Mouse (Mus musculus): ENCODE data around the gene Sema6d. TPM values are rescaled to one million over a fixed set of nuclear protein-coding genes. Genes with fewer than 3 reads are reported as not detected.

The Sema6d gene
- polyA plus RNA-seq, 1 experiment from 2014 or later, result 3.6 TPM

DNA sequence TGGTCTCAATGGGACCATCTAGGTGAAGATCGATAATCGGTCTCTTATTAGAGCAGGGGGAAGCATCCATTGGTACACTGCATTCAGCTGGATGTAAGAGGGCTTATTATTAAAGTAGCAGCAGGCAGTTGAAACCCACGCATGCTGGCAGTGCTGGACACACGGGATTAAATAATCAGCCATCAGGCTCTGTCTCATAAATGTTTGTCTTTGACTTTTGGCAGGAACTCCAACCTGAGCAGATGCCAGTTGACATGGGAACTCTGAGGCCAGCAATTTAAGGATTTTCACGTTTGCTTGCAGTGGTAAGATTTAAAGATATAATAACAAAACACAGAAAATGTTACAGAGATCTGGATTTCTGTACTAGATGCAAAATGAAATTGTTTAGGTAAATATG, 208.6 kb downstream of the Sema6d start:
- Histone ChIP-seq H3K4me2 (ENCODE audit: low read depth, low read length) (no peak overlapping the region), H3K36me3 (replicated peaks; ENCODE audit: insufficient read depth, low read length) (no peaks in the 10 kb centered on the region), H3K4me1 (ENCODE audit: insufficient read depth) (no peaks in the 10 kb centered on the region), H3K27ac (ENCODE audit: low read depth) (no peak overlapping the region), H3K27me3 (ENCODE audit: insufficient read depth, low read length) (no peaks in the 10 kb centered on the region), H3K4me3 (ENCODE audit: low read depth, low read length) (no peak overlapping the region), H3K9me3 (ENCODE audit: low read length) (no peaks in the 10 kb centered on the region), H3K9ac (replicated peaks) (no peak overlapping the region)
- DNase-seq, result no peak
- no peak for TF ChIP-seq CTCF (IDR thresholded peaks at IDR 0.05; ENCODE audit: low read depth)
- TF ChIP-seq EP300 (IDR thresholded peaks at IDR 0.05; ENCODE audit: low read depth), result no peak
- ATAC-seq, result no peak
- 51% methylated on average over 5 of the region's 5 CpGs for whole genome bisulfite sequencing (ENCODE audit: insufficient replicate concordance)

DNA sequence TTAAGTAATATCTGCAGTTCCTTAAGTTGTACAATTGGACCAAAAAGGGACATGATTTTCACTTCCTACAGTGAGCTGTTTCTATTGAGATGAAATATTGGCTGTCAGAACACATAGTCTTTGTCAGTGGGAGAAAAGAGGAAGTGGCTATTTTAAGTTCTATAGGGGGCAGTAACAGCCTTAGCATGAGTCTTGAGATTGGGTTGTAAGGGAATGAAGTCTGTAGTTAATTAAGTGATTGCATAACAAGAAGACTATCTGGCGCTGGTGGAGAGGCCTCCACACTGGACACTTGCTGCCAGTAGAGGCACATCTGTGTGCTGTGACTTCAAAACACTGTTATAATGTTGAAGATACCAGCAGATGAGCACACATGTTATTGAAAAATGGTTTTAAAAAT, 209.1 kb downstream of the Sema6d start:
- H3K4me2 ChIP-seq (ENCODE audit: low read depth, low read length), result no peak overlapping the region
- no peaks in the 10 kb centered on the region for H3K36me3 ChIP-seq (replicated peaks; ENCODE audit: insufficient read depth, low read length)
- DNase-seq (no peak), ATAC-seq (peak; percentile 36; the same call in 1 of the 2 replicates)
- H3K9ac ChIP-seq (replicated peaks), result no peak overlapping the region
- H3K9me3 ChIP-seq (ENCODE audit: low read length), result no peaks in the 10 kb centered on the region
- H3K27me3 ChIP-seq (ENCODE audit: insufficient read depth, low read length), result no peaks in the 10 kb centered on the region
- 23% methylated on average over 1 of the region's 1 CpGs for WGBS (ENCODE audit: insufficient replicate concordance)
- H3K4me1 ChIP-seq (ENCODE audit: insufficient read depth), result no peaks in the 10 kb centered on the region
- TF ChIP-seq EP300 (IDR thresholded peaks at IDR 0.05; ENCODE audit: low read depth), result no peak
- peak; percentile 51 for TF ChIP-seq CTCF (IDR thresholded peaks at IDR 0.05; ENCODE audit: low read depth)
- no peak overlapping the region for H3K27ac ChIP-seq (ENCODE audit: low read depth)
- H3K4me3 ChIP-seq (ENCODE audit: low read depth, low read length), result no peak overlapping the region

- Histone ChIP-seq H3K4me3 (ENCODE audit: low read depth, low read length) (no peak overlapping the region), H3K4me2 (ENCODE audit: low read depth, low read length) (no peak overlapping the region), H3K4me1 (ENCODE audit: insufficient read depth) (no peaks in the 10 kb centered on the region), H3K9ac (replicated peaks) (no peak overlapping the region), H3K27me3 (ENCODE audit: insufficient read depth, low read length) (no peaks in the 10 kb centered on the region), H3K36me3 (replicated peaks; ENCODE audit: insufficient read depth, low read length) (no peaks in the 10 kb centered on the region), H3K9me3 (ENCODE audit: low read length) (no peaks in the 10 kb centered on the region), H3K27ac (ENCODE audit: low read depth) (no peak overlapping the region)
- ATAC-seq, result no peak
- TF ChIP-seq EP300 (IDR thresholded peaks at IDR 0.05; ENCODE audit: low read depth) (no peak), CTCF (IDR thresholded peaks at IDR 0.05; ENCODE audit: low read depth) (no peak)
- 52% methylated on average over 2 of the region's 2 CpGs for WGBS (ENCODE audit: insufficient replicate concordance)
- DNase-seq, result no peak
Observed at GRCm38 (mm10) chr2:124308605-124309004, 218.8 kb downstream of the Sema6d start.

DNA sequence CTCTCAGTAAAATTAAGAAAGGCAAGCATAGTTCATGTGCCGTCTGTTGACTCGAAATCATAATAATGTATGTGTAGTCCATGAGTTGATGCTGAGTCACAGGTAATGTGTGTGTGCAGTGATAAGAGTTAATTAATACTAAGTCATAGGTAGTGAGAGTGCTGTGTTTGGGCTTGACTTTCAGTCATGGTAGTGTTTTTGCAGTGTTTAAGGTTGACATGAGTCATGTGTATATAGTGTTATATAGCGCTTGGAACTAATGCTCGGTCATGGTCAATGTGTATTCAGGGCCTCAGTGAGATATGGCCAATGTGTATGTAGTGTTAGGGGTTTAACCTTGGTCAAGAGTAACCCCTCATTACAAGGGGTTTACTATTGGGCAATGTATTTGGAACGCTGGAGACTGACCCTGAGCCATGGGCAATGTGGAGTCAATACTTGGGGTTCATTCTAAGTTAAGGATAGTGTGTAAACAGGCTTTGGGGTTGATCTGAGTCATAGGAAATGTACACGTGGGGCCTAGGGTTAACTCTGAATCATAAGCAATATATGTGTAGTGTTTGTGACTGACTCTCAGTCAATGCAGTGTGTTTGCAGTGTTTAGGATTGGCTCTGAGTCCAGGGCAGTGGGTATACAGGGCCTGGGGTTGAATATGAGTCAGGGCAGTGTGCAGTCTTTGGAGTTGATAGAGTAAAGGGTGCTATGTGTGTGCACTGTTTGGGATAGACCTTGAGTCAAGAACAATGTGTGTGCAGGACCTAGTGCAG, 219.8 kb downstream of the Sema6d start:
- Histone ChIP-seq H3K27me3 (ENCODE audit: insufficient read depth, low read length) (no peaks in the 10 kb centered on the region), H3K4me3 (ENCODE audit: low read depth, low read length) (no peak overlapping the region), H3K4me1 (ENCODE audit: insufficient read depth) (no peaks in the 10 kb centered on the region), H3K36me3 (replicated peaks; ENCODE audit: insufficient read depth, low read length) (no peaks in the 10 kb centered on the region), H3K27ac (ENCODE audit: low read depth) (no peak overlapping the region), H3K9ac (replicated peaks) (no peak overlapping the region), H3K4me2 (ENCODE audit: low read depth, low read length) (no peak overlapping the region), H3K9me3 (ENCODE audit: low read length) (no peaks in the 10 kb centered on the region)
- TF ChIP-seq EP300 (IDR thresholded peaks at IDR 0.05; ENCODE audit: low read depth), result no peak
- no peak for TF ChIP-seq CTCF (IDR thresholded peaks at IDR 0.05; ENCODE audit: low read depth)
- ATAC-seq, result no peak
- 78% methylated on average over 6 of the region's 6 CpGs for WGBS (ENCODE audit: insufficient replicate concordance)
- no peak for DNase-seq

- H3K4me2 ChIP-seq (ENCODE audit: low read depth, low read length), result no peak overlapping the region
- H3K9ac ChIP-seq (replicated peaks), result no peak overlapping the region
- H3K36me3 ChIP-seq (replicated peaks; ENCODE audit: insufficient read depth, low read length), result no peaks in the 10 kb centered on the region
- no peak for ATAC-seq
- no peaks in the 10 kb centered on the region for H3K27me3 ChIP-seq (ENCODE audit: insufficient read depth, low read length)
- no peak overlapping the region for H3K4me3 ChIP-seq (ENCODE audit: low read depth, low read length)
- no peaks in the 10 kb centered on the region for H3K9me3 ChIP-seq (ENCODE audit: low read length)
- WGBS (ENCODE audit: insufficient replicate concordance), result 40% methylated on average over 5 of the region's 5 CpGs
- no peaks in the 10 kb centered on the region for H3K4me1 ChIP-seq (ENCODE audit: insufficient read depth)
- no peak overlapping the region for H3K27ac ChIP-seq (ENCODE audit: low read depth)
- TF ChIP-seq CTCF (IDR thresholded peaks at IDR 0.05; ENCODE audit: low read depth), result no peak
- no peak for TF ChIP-seq EP300 (IDR thresholded peaks at IDR 0.05; ENCODE audit: low read depth)
- no peak for DNase-seq
Observed at GRCm38 (mm10) chr2:124322528-124323215, 232.9 kb downstream of the Sema6d start.

DNA sequence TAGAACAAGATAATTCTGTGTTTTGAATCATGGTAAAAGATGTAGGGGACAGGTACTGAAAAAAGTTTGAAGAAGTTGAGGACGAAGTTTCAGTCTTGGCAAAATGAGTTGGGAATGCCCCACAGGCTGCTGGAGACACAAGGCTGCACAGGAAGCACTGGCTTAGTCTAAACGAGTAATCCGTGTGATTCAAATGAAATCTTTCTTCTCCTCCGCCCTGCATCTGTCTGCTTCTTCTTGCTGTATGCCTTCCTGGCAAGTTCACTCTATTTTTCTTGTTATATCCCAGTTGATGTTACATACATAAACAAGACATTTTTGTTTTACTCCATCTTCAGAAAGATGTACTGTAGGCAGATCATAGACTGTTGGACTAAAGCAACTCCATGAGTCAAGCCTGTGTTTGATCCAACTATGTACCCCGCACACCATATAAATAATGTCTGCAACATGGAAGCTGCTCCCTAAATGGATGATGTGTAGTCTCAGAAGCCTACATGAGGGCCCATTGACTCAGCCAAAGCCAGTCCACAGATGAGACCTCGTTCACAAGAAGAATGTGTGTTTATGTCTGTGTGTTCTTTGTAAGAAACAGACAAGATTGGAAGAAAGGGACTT, 234.4 kb downstream of the Sema6d start:
- WGBS (ENCODE audit: insufficient replicate concordance), result 66% methylated on average over 6 of the region's 6 CpGs
- H3K4me2 ChIP-seq (ENCODE audit: low read depth, low read length), result no peak overlapping the region
- no peaks in the 10 kb centered on the region for H3K4me1 ChIP-seq (ENCODE audit: insufficient read depth)
- H3K36me3 ChIP-seq (replicated peaks; ENCODE audit: insufficient read depth, low read length), result no peaks in the 10 kb centered on the region
- ATAC-seq (no peak), DNase-seq (no peak)
- H3K9me3 ChIP-seq (ENCODE audit: low read length), result no peaks in the 10 kb centered on the region
- H3K9ac ChIP-seq (replicated peaks), result no peak overlapping the region
- no peak overlapping the region for H3K27ac ChIP-seq (ENCODE audit: low read depth)
- H3K4me3 ChIP-seq (ENCODE audit: low read depth, low read length), result no peak overlapping the region
- no peaks in the 10 kb centered on the region for H3K27me3 ChIP-seq (ENCODE audit: insufficient read depth, low read length)
- TF ChIP-seq CTCF (IDR thresholded peaks at IDR 0.05; ENCODE audit: low read depth), result no peak
- no peak for TF ChIP-seq EP300 (IDR thresholded peaks at IDR 0.05; ENCODE audit: low read depth)

Data from liver, postnatal 0 days (tissue).